Mouse (Mus musculus): ENCODE measurements around the gene Eif3b. TPM values are rescaled to one million over a fixed set of nuclear protein-coding genes. Genes with fewer than 3 reads are reported as not detected.

Gene Eif3b
- polyA plus RNA-seq (2021; fragmentation: Nextera tagmentation), result 14.2 and 55.0 TPM in 2 replicates
- long read RNA-seq, experiment 1, transcript Eif3b-201 (19 exons, 2,945 nt), result major isoform, 9 of 50 reads
- long read RNA-seq, experiment 1, partial matches to known transcripts, result 40 of 50 reads
- long read RNA-seq, experiment 1, other reads (novel, unspliced or antisense), result 1 of 50 reads
- long read RNA-seq, experiment 2, partial matches to known transcripts, result 33 of 33 reads
- long read RNA-seq, experiment 2, other reads (novel, unspliced or antisense), result 0 of 33 reads

DNA sequence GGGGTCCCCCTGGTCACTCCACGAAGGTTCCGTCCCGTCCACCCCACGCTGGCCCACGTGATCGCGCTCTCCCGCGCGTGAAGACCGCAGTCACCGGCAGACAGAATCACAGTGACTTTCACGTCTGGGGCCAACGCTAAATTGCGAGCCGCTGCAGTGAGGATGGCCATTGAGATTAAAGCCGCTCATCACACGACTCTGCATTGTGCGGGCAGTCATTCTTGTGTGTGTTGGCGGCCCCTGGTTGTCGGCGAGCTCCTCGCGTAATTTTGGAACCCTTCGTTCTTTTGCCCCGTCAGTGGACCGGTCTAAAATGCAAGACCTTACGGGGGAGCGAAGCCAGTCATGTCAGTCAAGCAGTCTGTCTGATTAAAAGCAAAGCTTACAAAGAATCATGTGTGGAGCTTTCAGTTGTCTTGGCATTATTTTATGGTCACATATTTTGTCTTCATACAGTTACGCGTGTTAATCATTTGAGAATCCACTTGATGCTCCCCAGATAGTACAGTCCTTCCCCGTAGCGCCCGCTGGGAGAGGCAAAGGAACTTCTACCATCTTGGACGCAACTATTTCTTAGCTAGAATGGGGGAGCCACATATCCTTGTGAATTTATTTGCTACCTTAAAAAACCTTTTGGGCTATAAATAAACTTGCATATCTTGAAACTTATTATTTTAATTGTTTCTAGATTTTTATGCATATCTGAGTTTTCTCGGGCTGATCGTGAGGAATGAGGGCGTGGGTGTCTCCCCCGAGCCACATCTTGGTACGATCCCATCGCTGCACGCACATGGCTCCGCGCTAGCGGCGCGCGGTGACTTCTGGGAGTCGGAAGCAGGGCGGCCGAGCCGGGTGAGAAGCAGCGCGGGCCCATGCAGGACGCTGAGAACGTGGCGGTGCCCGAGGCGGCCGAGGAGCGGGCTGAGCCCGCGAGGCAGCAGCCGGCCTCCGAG is at the start of gene Eif3b:
Eif3b (plus strand) TSS at position 840 of the 953 bp plus-strand sequence.

DNA sequence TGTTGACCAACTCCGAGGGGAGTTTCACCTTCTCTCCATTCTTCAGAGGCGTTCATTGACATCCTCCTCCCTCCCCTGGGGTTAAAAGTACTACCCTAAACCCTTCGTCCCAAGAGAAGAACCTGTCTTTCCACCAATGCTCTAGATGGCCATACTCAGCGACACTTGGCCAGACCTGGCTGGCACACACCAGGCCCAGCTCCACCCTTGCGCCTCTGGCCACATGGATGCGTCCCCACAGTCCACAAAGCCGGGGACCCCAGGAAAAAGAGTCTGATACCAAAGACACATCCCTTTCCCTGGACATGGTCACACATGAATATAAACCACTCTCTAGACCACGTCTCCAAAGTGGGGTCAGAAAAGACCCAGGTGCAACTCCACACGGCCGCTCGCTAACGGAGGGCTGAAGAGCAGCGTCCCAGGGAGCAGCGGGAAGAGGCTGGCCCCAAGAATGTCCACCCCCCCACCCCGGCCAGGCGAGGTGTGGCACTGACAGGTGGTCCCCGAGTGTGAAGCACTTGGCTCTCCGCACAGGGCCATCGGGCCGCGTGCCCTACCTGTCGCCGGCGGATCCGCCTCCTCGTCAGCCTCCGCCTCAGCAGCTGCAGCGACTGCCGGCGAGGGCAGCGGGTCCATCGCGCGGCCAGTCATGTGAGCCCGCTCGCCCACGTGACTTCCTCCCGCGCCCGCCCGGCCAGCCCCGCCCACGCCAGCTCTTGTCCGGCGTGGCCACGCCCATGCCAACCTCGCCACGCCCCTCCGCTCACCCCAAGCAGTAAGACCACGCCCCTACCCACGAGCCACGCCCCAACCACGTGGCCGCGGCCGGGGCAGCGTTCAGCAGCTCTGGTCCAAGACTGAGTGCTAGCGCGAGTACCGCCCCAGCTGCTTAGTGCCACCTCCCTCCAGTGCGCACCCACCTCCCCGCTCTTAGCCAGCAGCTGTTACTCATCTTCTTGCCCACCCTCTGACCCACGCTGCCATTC is 30.2 kb upstream of the Eif3b start, which contains the start of gene Snx8:
Snx8 (minus strand) TSS at position 675 of the 989 bp plus-strand sequence.

DNA sequence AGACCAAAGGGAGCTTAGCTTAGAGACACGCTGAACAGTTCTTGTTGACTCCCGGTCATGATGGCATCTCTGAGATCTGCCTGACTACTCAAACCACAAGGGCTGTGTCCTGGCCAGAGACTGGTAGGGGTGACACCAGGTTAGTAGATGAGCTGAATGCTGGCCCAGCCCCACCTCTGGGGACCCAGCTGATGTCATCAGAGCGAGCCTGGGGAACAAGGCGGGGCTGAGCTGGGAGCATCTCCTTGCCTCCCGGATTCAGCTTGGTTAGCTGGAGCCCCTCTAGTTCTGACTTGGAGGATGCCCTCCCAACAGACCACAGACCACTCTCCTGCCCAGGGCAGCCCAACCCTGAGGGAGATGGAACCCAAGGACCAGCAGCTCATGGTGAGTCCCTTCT is 26.2 kb downstream of the Eif3b start, which contains the start of gene Gm4869:
Gm4869 (plus strand) TSS at position 301 of the 400 bp plus-strand sequence.

Other genes starting within 250 kb of the Eif3b start
- gene Mad1l1, start 97.8 kb upstream of the Eif3b start, polyA plus RNA-seq (2021; fragmentation: Nextera tagmentation), result 6.6 and 8.8 TPM in 2 replicates
- gene Nudt1, start 97.7 kb upstream of the Eif3b start, polyA plus RNA-seq (2021; fragmentation: Nextera tagmentation), result 13.0 and 13.6 TPM in 2 replicates
- 12.3 and 14.6 TPM in 2 replicates for gene Mrm2, start 87.4 kb upstream of the Eif3b start, polyA plus RNA-seq (2021; fragmentation: Nextera tagmentation)
- gene Snx8, start 30.1 kb upstream of the Eif3b start, polyA plus RNA-seq (2021; fragmentation: Nextera tagmentation), result 6.0 and 7.4 TPM in 2 replicates
- not detected in 2 replicates for gene Gm4869, start 26.3 kb downstream of the Eif3b start, polyA plus RNA-seq (2021; fragmentation: Nextera tagmentation)
- 21.9 and 25.6 TPM in 2 replicates for gene Chst12, start 86.2 kb downstream of the Eif3b start, polyA plus RNA-seq (2021; fragmentation: Nextera tagmentation)
- gene Grifin, start 145.7 kb downstream of the Eif3b start, polyA plus RNA-seq (2021; fragmentation: Nextera tagmentation), result 0.61 and 0.83 TPM in 2 replicates
- 3.9 and 4.0 TPM in 2 replicates for gene Lfng, start 188.0 kb downstream of the Eif3b start, polyA plus RNA-seq (2021; fragmentation: Nextera tagmentation)
- gene Ttyh3, start 229.7 kb downstream of the Eif3b start, polyA plus RNA-seq (2021; fragmentation: Nextera tagmentation), result 20.7 and 76.3 TPM in 2 replicates